Mouse (Mus musculus): ENCODE results near the gene Zfand3.

- TF ChIP-seq CTCF (IDR thresholded peaks at IDR 0.05; ENCODE audit: insufficient read depth, low read depth, low read length) (no peak), POLR2A (IDR thresholded peaks at IDR 0.05; ENCODE audit: insufficient read depth, low read depth, low read length) (no peak)
Observed at GRCm38 (mm10) chr17:30008392-30008791, 3.9 kb downstream of the Zfand3 start.

All from olfactory bulb, adult 2 months (tissue).